Mouse (Mus musculus) small intestine, adult 2 months (tissue): ENCODE results near the gene Rhox13.

Source experiments
- CTCF ChIP-seq: fragments of 200-500 bp; IDR thresholded peaks from 2 replicates; pipeline ENCODE4 v1.5.1; 2012; ENCODE audit warnings: low read depth, mild to moderate bottlenecking, control low read depth, inconsistent platforms, low read length, moderate library complexity, mixed read lengths; ENCODE audit not compliant: insufficient replicate concordance, insufficient read length; ENCODE audit errors: extremely low read depth
- POLR2A ChIP-seq: fragments of 200-500 bp; IDR thresholded peaks from 2 replicates; pipeline ENCODE4 v1.6.1; 2012; ENCODE audit warnings: low read depth, mild to moderate bottlenecking, control low read depth, inconsistent platforms, low read length, moderate library complexity

GRCm38 (mm10) chrX:38159097-38159496, 38.1 kb downstream of the Rhox13 start:
- no peak for TF ChIP-seq CTCF
- TF ChIP-seq POLR2A = no peak
